Comparison of ENCODE assay signal across 16 mouse cellular contexts in the genomic region with DNA sequence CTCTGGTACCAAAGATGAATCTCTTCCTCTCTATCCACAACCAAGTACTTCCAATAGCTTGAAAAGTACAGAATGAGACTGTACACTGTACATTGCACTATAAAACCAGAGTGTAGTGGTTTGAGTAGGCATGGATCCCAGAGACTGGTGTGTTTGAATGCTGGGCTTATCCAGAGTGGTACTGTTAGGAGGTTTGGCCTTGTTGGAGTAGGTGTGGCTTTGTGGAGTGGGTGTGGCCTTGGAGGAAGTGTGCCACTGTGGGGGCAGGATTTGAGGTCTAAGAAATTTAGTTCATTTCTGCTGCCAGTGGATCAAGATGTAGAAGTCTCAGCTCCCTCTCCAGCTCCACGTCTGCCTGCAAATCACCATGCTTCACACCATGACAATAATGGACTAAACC. TPM values are rescaled to one million over a fixed set of nuclear protein-coding genes. Genes with fewer than 3 reads are reported as not detected.
"Had no signal": no experiment of that assay in that cellular context is flagged by ENCODE, and none has a peak within 500 bp of the region (broad histone marks: within the 10 kb centered on the region; RNA-seq: fewer than 3 reads in every experiment).

No protein-coding gene starts in this region.

- H3K27me3 ChIP-seq: midbrain, embryonic 12.5 days; neural tube, embryonic 12.5 days; stomach, embryonic 15.5 days had no signal

- H3K4me2 ChIP-seq: lung, embryonic 14.5 days; midbrain, embryonic 12.5 days; neural tube, embryonic 12.5 days; stomach, embryonic 15.5 days had no signal

- H3K4me3 ChIP-seq: megakaryocyte, embryonic 14.5 days; midbrain, embryonic 10.5 days; midbrain, embryonic 12.5 days; myocyte; neural tube, embryonic 12.5 days; stomach, embryonic 15.5 days had no signal

- H3K9me3 ChIP-seq: midbrain, embryonic 10.5 days; midbrain, embryonic 12.5 days; neural tube, embryonic 12.5 days; stomach, embryonic 15.5 days had no signal

- H3K4me1 ChIP-seq: midbrain, embryonic 10.5 days; midbrain, embryonic 12.5 days; neural tube, embryonic 12.5 days; stomach, embryonic 15.5 days had no signal

- H3K36me3 ChIP-seq: midbrain, embryonic 10.5 days; midbrain, embryonic 12.5 days; neural tube, embryonic 12.5 days; stomach, embryonic 15.5 days had no signal

- H3K9ac ChIP-seq: lung, embryonic 14.5 days; midbrain, embryonic 12.5 days; neural tube, embryonic 12.5 days; stomach, embryonic 15.5 days had no signal

- H3K27ac ChIP-seq: midbrain, embryonic 10.5 days; midbrain, embryonic 12.5 days; neural tube, embryonic 12.5 days; stomach, embryonic 15.5 days; stomach, postnatal 0 days had no signal

- DNase-seq: lung, embryonic 14.5 days; lung, postnatal 10 days; lung, postnatal 4 days; midbrain, embryonic 14.5 days; right cerebral cortex, postnatal 14 days; thymus, adult 2 months; thymus, postnatal 36 days had no signal

- ATAC-seq: midbrain, embryonic 16.5 days had no signal

RNA-seq across cellular contexts. Expression of gene Tmem246, which starts 7.8 kb away (rescaled TPM):
- total RNA-seq: neutrophil, adult 5-6 weeks had no signal

RNA-seq across cellular contexts. Expression of gene Aldob, which starts 56.1 kb away (rescaled TPM):
- total RNA-seq: neutrophil, adult 5-6 weeks had no signal
- polyA plus RNA-seq: lung, embryonic 14.5 days; midbrain, embryonic 10.5 days; midbrain, embryonic 12.5 days; midbrain, embryonic 14.5 days; myocyte; neural tube, embryonic 12.5 days had no signal
